Mouse (Mus musculus): ENCODE results near the gene Map4k5.

GRCm38 (mm10) chr12:69908511-69908900 is 15.5 kb upstream of the Map4k5 start:
- TF ChIP-seq CTCF (IDR thresholded peaks at IDR 0.05; ENCODE audit: extremely low read depth, insufficient read depth, insufficient read length, insufficient replicate concordance) (no peak), POLR2A (IDR thresholded peaks at IDR 0.05; ENCODE audit: low read depth, low read length) (no peak)

Measured in spleen, adult 2 months (tissue).